Mouse (Mus musculus): ENCODE results near the gene Fam19a5.

DNA sequence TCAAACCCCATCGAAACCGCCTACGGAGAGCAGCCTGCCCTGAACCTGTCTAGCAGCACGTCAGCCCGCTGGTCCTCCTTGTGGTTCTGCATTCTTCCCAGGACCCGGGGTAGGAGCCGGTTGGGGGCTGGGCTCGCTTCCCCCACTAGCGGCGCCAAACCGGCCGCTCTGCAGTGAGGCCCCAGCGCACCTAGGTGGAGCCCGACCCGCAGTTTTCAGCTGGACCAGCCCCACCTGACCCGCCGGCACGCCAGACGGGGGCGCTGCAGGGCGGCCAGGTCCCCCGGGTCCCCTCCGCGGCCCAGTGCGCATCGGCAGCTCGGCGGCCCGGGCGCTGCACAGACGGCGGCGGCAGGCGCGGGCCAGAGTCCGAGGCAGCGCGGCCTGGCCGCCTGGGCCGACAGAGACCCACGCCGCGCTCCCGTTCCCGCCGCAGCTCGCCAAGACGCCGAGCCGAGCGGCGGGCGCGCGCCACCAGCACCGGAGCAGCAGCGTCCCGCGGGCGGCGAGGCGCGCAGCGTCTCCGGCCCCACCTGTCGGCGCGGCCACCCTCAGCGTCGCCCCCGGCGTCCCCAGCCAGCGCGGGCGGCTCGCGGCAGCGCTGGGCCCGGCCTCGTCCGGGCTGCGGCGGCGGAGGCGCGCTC, 80.0 kb downstream of the Fam19a5 start:
- TF ChIP-seq CTCF (IDR thresholded peaks at IDR 0.05; ENCODE audit: extremely low read depth, insufficient read depth, insufficient read length, insufficient replicate concordance), result no peak
- no peak for TF ChIP-seq POLR2A (IDR thresholded peaks at IDR 0.05; ENCODE audit: low read depth, low read length)
